Mouse (Mus musculus): ENCODE measurements around the gene Olfr1336.

Gene Olfr1336

GRCm38 (mm10) chr7:6455868-6456267, at the start of gene Olfr1336:
Gene Olfr1336, plus strand, starts transcription at chr7:6456168.
- no peak for DNase-seq (ENCODE audit: inconsistent age in 2 of 2, low spot score in 1 of 2)

- DNase-seq (ENCODE audit: inconsistent age in 2 of 2, low spot score in 1 of 2): peak; percentile 92 to 97
These were observed 45.9 kb upstream of the Olfr1336 start, which contains the start of gene Gm20715 for GRCm38 (mm10) chr7:6410043-6410442. Gene Gm20715, plus strand, starts transcription at chr7:6410277.

GRCm38 (mm10) chr7:6414626-6415441, 41.1 kb upstream of the Olfr1336 start:
- no peak for DNase-seq (ENCODE audit: inconsistent age in 2 of 2, low spot score in 1 of 2)

- DNase-seq (ENCODE audit: inconsistent age in 2 of 2, low spot score in 1 of 2): no peak
These were observed 40.6 kb upstream of the Olfr1336 start for GRCm38 (mm10) chr7:6415442-6415787.

- no peak for DNase-seq (ENCODE audit: inconsistent age in 2 of 2, low spot score in 1 of 2)
These were observed 36.1 kb upstream of the Olfr1336 start for GRCm38 (mm10) chr7:6419894-6420293.

GRCm38 (mm10) chr7:6429381-6429780, 26.6 kb upstream of the Olfr1336 start:
- no peak for DNase-seq (ENCODE audit: inconsistent age in 2 of 2, low spot score in 1 of 2)

GRCm38 (mm10) chr7:6430342-6430741, 25.6 kb upstream of the Olfr1336 start:
- DNase-seq (ENCODE audit: inconsistent age in 2 of 2, low spot score in 1 of 2): peak in 1 of 2 experiments; percentile 56

- DNase-seq (ENCODE audit: inconsistent age in 2 of 2, low spot score in 1 of 2): no peak
These were observed 17.6 kb upstream of the Olfr1336 start, which contains the start of gene Olfr1344 for GRCm38 (mm10) chr7:6438388-6438787. Gene Olfr1344, plus strand, starts transcription at chr7:6438688.

GRCm38 (mm10) chr7:6441173-6441572, 14.8 kb upstream of the Olfr1336 start:
- no peak for DNase-seq (ENCODE audit: inconsistent age in 2 of 2, low spot score in 1 of 2)

GRCm38 (mm10) chr7:6447771-6448170, 8.2 kb upstream of the Olfr1336 start:
- no peak for DNase-seq (ENCODE audit: inconsistent age in 2 of 2, low spot score in 1 of 2)

GRCm38 (mm10) chr7:6456399-6456798, 431 bp downstream of the Olfr1336 start:
- peak in 1 of 2 experiments; percentile 39 for DNase-seq (ENCODE audit: inconsistent age in 2 of 2, low spot score in 1 of 2)

- DNase-seq (ENCODE audit: inconsistent age in 2 of 2, low spot score in 1 of 2): peak; percentile 17 to 69
These were observed 11.0 kb downstream of the Olfr1336 start, which contains the start of gene Olfr1346 for GRCm38 (mm10) chr7:6466951-6467350. Gene Olfr1346, plus strand, starts transcription at chr7:6467101.

- DNase-seq (ENCODE audit: inconsistent age in 2 of 2, low spot score in 1 of 2): peak; percentile 44 to 45
These were observed 21.7 kb downstream of the Olfr1336 start for GRCm38 (mm10) chr7:6477633-6478032.

GRCm38 (mm10) chr7:6486841-6487240, 30.9 kb downstream of the Olfr1336 start, which contains the start of gene Olfr5:
Gene Olfr5, minus strand, starts transcription at chr7:6486941.
- no peak for DNase-seq (ENCODE audit: inconsistent age in 2 of 2, low spot score in 1 of 2)

GRCm38 (mm10) chr7:6499655-6500054, 43.7 kb downstream of the Olfr1336 start, which contains the start of gene Olfr1347:
Gene Olfr1347, minus strand, starts transcription at chr7:6499755.
- DNase-seq (ENCODE audit: inconsistent age in 2 of 2, low spot score in 1 of 2): no peak

GRCm38 (mm10) chr7:6508648-6509047, 52.7 kb downstream of the Olfr1336 start, which contains the start of gene Olfr1348:
Gene Olfr1348, minus strand, starts transcription at chr7:6508748.
- DNase-seq (ENCODE audit: inconsistent age in 2 of 2, low spot score in 1 of 2): no peak
